Mouse (Mus musculus): ENCODE data around the gene Slc25a34.

Slc25a34 gene

DNA sequence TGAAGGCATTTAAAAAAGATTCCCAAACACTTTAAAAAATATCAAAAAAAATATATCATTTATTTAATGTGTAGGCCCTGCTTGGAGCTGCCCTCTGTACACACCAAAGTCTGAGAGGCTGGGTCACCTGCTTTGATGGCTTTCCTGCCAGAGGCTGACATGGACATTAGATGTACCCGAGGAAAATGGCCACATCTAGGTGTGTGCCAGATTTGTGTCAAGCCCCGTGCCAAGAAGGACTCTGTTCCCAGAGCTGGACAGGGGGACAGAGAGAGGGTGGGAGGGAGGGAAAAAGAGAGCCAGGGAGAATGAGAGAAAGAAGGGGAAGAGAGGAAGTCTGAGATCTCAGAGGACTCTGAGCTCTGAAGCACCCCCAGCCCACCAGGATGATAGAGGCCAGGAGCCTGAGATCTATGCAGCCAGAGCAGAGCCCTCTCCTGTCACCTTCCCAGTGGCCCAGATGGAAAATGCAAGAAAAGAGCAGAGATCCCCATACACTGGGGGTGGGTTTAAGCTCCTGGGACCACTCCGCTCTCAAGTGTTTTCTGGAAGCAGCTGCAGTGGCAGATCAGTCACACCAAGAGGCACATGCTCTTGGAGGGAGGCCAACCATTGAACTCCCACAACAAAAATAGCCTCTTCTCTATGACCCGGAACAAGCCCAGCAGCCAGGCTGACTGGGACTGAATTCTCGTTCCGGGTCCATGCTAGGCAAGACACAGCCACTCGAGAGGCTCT, 19.7 kb upstream of the Slc25a34 start:
- no peak for DNase-seq

DNA sequence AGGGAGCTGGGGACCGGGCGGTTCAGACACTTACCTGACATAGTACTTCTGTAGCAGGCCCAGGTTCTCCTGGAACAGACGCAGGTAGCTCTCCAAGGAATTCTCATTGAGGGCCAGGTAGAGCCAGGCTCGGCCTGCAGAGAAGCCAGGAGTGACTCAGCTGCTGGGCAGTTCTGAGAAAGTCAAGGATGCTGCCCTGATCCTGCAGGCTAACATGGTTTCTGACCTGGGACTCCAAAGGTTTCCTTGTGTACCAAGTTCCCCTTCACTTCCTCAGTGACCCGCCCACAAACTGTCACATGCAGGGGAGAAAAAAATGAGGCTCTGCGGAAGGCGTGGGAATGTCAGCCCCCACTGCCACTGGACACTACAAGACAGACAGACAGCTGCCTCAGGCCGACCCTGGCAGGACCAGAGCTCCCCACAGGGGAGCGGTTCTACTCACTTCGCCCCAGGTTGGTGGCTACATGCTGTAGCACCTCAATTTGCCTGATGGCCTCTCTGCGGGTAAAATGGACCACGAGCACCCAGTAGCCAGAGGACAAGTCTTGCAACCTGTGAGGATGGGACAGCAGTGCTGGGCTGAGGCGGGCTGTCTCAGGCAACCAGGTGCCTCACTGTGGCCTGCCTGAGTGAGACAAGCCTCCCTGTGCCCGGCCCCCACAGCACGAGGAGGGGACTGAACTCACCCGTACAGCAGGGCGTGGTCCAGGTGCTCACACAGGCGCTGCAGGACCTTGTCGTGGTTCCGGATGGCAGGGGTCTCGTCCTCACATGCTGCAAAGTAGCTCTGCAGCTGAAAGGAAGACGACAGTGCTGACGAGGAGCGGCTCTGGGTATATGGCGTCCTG, 18.6 kb upstream of the Slc25a34 start:
- DNase-seq, result no peak

DNA sequence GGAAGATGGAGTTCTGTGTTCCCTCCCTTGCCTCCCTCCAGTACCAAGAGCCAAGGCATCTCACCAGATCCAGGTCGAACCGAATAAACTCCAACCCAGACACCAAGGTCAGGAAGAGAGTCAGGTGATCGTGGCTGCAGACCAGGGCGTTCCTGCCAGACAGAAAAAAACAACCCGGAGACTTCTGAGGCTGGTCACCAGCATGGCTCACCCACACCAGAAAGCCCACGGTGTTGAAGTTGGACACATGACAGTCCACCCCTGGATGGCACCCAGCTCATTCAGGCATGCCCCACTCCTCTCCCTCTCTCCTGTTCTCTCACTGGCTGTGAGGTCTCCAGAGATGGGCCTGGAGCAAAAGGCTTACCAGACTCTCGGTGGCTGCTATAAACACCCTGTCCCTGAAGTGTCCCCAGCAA, 17.7 kb upstream of the Slc25a34 start:
- DNase-seq, result no peak

DNA sequence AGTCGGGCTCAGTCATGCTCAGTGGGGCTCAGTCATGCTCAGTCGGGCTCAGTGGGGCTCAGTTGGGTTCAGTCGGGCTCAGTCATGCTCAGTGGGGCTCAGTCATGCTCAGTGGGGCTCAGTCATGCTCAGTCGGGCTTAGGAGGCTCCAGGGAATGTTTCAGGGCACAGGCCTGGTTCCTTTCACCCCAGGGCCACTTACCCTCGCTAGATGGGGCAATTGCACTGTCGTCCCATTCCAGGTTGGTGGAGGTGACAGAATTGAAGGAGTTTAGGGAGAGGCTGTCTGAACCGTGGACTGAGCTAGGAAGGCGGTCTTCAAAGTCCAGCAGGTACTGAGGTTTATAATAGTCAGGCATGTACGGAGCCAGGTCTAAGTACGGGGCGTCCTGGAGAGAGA, 15.9 kb upstream of the Slc25a34 start:
- DNase-seq, result no peak

DNA sequence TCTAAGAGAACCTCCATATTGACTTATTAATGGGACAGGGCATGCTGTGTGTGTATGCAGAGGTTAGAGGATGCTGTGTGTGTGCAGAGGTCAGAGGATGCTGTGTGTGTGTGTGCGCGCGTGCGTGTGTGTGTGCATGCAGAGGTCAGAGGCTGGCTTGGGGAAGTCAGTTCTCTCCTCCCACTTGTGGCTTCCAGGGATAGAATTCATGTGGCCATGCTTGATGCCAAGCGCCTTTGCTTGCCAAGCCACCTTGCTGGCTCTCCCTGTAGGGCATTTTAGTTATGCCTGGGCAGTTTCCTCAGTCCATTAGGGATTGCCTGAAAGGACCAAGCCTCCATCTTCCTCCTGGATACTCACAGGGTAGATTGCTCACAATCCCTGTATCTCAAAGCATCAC, 13.1 kb upstream of the Slc25a34 start:
- no peak for DNase-seq

DNA sequence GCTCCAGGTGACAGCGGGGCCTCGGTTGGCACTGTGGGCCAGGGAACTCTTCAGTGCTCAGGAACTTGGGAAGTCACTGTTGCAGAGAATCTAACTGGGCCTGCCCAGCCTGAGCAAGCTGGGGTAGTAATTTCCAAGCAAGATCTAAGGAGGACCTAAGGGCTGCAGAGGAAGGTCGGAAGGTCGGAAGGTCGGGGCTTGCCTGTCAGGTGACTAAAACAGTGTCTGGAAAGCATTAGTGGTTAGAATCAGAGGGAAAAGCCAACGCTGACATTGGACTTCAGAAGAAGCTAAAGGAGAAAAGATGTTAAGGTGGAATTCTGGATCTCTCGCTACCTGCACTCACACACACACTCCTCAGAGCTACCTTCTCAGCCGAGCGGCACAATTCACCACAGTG, 12.4 kb upstream of the Slc25a34 start:
- DNase-seq, result no peak

DNA sequence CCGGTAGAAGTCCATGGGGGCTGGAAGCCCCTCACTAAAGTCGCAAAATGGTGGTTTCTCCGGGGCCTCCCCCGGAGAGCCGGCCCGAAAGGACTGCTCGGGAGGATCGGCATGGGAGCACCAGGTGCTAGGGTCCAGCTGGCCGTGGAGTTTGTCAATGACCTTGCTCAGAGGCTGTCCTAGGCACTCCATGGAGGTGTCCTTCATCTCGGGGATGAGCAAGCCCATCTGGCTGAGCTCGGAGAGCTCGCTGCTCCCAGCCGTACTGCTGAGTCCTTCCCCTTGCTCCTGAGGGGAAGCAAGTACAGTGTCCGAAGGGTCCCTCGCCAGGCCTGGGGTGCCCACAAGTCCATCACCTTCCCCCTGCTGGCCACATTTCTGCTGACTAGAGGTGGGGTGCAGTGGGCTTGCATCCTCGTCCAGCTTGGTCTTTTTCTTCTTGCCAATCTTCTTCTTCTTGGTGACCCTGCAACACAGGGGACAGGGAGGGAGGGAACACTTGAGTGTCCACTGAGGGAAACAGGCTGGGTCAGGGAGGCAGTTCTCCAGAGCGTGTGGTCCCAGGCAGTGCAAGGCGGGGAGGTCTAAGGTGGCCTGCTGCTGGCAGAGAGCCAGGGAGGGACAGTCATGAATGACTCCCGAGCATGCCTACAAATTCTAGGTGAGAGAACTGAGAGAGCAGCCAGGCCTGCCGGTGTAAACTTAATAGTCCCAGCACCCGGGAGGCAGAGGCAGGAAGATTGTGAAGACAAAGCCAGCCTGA, 8.7 kb upstream of the Slc25a34 start:
- DNase-seq, result no peak

DNA sequence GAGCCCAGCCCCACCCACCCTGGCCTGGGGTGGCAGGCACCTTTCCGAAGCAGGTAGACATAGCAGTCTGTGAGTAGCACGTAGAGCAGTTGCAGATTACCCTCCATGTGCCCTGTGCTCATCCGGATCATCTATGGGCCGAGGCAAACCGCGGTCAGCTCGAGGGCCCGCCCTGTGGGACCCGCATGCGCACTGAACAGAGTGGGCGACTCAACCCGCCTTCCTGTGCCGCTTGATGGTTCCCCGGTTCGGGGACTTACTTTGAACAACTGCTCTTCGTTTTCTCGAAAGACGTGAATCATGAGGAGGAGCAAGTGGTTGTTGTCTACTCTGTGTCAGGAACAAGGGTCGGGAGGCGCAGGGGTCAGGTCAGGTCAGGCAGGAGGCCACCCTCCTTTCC, 7.6 kb upstream of the Slc25a34 start:
- DNase-seq, result no peak

DNA sequence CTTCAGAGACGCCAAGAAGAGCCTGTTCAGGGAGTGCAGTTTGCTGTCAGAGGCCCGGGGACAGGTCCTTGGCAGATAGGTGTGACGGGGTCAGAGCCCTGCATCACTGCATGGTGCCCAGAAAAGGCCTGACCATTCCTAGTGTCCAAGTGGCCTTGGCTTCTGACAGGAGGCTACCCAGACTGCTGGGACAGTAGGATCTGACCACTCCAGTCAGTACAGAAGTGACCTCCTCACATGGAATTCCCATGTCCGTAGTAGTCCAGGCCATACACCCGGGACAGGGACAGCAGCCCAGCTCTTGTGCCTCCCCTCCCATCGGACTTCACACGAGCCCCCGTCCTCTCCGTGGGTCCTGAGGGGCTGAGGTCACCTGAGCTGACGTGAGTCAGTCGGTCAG, 6.4 kb upstream of the Slc25a34 start:
- no peak for DNase-seq

DNA sequence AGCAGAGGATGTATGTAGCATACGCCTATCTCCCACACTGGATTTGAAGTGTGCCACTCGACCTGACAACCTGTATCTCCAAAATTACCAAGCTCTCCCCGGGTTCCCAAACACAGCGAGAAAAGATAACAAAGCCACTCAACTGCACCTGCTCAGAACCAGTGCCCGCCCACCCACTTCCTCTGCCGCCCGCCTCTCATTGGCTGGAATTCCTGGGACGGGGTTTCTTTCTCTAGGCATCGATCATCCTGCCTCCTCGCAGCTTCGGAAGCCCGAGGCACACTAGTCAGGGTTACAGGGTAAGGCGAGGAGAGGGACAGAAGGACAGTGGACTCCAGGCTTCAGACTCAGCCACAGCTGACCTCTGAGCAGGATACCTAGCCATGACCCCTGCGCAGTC, 5.0 kb upstream of the Slc25a34 start:
- DNase-seq, result no peak

DNA sequence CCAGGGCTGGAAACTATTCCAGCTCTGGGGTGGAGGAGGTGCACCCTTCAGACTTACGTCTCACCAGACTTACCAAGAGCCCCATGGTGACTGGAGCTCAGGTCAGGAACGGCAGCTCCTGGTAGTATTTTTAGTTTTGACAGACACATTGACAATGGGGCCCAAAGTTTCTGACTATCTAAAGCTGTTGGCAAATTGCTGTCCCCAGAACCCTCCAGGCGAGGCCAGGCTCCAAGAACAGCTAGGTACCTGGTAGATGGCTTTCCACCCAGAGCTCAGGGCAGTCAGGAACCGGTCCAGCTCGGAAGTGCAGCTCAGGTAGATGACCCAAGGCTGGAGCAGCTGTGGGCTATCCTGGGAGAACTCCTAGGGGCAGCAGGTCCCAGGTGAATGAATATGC, 3.9 kb upstream of the Slc25a34 start:
- DNase-seq, result no peak

DNA sequence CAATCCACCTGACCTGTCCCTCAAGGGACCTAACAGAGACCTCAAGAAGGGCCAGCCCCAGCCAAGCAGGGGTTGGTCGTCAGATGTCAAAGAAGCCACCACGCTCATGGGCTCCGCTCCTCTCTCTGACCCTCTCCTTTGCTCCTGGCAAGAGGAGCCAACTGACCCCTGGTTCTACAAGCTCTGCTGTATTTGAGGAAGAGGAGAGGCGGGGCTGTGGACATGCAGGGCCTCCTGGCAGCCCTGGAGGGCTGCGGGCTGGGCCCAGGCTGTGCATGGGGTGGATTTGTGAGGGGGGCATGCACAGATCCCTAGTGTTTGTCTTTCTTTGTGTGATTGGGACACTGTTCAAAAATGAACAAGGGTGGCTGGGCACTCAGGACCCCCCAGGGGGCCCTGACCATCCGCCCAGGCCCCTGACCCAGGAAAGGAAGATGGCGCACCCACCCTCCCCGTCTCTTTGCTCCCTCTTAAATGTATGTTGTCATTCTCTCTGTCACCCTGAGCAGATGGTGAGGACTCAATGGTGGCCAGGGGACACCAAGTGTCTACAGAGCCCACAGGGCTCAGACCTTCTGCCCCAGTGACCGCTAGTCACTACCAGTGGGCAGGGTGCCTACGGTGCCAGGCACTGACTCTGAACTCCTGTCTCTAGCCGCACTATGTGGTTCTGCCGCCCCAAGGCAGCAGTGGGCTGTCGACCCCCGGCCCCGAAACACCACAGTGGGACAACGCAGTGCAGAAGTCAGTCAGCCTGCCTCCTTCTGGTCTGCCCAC, 2.3 kb upstream of the Slc25a34 start:
- DNase-seq, result no peak

DNA sequence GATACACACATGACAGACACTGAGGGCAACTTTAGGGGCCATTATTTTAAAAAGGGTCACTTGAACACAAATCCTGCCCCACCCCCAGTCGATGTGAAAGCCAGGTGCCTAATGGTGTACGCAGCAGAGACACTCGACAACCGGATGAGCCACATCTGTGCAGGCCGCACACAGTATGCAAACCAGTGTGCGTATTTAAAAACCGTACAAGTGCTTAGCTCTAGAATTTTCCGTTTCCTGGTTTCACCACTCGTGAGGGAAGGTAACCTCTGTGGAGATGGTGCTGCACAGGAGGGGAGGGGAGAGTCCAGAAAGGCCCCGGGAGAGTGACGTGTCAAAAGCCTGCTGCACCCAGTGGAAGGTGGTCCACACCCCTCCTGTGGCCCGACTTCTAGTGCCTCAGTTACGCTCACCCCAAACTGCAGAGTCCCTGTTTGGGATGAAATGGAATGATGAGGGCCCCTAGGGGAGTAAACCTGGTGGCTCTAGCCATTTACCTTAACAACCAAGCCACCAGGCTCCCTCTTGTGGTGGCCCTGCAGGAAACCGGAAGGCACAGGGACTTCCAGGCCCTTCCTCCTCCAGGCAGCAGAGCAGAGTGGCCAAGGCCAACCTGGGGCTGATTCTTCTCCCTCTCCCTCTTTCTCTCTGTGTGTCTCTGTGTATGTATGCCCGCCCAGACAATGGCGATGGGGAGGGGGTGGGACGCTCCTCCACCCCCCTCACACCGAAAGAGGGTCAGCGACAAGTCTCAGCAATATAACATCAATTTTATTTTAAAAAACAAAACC, 1.6 kb upstream of the Slc25a34 start:
- peak; percentile 50 to 60 for DNase-seq

DNA sequence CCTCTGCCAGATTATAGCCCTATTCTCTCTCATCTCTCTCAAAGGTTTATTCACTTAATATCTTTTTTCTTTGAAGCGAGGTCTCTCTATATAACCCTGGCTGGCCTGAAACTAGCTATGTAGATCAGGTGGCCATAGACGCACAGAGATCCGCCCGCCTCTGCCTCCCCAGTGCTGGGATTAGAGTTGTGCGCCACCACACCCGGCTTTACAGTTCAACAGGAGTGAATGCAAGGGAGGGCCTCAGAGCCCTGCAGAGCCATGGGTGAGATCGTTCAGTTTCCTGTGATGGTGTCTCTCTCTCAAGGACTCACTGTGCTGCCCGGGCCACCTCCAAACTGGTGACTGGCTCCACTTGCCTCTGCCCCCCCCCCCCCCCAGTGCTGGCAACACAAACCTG, 513 bp upstream of the Slc25a34 start:
- no peak for DNase-seq

DNA sequence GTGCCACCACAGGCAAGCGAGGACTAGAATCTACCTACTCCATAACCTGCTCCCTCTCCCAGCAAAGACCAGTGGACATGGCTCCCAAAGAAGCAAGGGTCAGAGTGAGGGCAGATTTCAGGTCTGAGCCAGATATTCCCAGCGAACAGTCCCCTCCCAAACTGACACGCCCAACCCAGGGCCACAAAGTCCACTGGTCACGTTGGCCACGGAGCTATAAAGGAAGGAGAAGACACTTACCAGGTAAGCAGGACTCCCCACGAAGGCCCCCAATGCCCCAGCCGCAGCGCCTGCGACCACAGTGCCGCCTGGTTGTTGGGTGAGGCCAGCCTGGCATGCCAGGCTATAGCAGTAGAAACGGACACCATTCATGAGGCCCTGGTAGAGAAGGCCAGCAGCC, 584 bp downstream of the Slc25a34 start:
- DNase-seq, result no peak

DNA sequence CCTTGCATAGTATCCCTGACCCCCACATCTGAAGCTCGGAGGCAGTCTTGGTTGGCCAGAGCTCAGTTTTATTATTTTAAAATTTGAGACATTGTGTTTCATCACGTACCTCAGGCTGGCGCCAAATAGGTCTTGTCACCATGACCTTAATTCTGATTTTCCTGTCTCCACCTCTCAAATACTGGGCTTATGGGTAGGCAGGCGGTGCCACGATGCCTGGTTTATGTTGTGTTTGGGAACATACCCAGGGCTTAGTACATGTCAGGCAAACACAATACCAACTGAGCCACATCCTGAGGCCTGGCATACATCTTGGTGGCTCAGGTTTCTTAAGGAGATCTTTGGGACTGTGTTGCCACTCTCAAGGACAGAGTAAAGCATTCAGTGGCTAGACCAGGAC, 1.0 kb downstream of the Slc25a34 start:
- no peak for DNase-seq

DNA sequence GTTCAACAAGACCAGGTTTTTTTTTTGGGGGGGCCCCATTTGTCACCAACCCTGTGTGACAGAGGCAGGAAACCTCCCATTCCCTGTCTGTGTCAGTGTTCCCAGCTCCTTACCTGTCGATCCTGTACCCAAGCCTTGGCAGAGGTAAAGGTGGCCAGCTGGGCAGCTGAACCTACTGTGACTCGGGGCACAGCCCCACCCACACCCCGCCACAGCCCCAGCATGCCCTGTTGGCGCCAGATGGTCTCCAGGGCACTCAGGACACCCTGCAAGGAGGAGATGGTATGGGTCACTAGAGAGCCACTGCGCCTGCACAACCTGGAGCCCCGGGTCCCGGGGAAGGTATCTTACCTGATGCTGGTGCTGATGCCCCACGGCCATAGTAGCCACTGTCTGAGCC, 1.5 kb downstream of the Slc25a34 start:
- no peak for DNase-seq

DNA sequence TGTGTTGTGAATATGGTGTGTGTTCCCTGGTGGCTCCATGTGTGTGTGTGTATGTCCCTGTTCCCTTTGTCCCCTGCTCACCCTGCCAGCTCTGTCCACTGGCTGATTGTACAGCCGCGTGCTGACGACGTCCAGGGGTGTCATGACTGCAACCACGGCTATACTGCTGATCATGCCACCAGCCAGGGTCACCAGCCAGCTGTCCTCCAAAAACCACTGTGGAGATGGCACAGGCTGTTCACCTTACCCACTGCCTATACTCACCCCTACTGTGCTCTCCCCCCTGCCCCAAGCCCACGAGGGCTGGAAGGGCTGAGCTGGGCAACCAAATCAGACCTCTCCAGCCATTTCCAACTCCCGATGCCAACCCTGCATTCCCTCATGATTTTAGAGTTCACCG, 2.3 kb downstream of the Slc25a34 start:
- DNase-seq, result no peak

DNA sequence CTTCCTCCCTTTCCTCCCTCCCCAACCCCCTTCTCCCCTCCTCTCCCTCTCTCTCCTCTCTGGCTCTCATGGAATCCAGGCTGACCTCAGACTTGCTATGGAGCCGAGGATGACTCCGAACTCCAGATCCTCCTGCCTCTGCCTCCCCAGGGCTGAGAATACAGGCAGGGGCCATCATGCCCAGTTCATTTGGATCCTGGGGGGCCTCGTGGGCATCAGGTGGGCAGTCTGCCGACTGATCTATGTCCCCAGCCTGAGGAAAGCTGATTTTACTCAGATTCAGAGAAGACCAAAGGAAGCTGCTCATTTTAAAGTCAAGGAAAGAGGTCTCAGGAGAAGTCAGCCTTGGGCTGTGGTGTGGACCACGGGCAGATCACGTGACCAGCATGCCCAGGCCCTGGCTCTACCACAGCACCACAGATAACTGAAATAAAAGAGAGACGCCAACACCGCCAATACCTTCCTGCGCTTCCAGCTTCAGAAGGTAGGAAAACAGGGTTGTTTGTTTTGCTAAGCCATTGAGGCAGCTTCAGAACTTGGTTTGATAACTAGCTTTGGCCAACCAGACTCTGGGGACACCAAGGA, 4.2 kb downstream of the Slc25a34 start:
- DNase-seq, result no peak

DNA sequence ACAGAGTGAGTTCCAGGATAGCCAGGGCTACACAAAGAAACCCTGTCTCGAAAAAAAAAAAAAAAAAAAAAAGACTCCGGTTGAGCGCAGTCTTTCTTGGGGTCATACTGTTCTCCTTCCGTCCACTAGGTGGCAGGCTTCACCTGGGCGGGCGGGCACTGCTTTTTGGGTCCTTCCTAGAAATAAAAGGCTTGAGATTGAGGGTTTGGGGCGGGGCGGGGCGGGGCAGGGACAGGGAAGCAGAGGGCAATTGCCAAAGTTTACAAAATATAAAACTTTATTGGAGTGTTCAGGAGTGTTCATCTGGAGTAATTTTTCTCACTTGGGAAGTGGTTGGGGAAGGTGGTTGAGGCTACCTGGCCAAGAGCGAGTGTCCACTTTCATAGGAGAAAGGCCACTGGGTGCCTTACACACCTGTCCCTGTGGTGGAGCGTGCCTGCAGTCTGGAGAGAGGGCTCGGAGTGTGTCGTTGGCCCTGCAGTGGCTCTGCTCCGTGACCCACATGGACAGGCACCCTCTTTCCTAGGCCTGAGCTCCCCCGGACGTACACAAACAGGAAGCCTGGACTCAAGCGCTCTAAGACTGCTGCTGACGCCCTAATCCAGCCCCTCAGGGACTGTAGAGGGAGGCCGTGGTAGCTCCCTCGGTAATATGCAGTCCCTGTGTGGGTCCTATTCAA, 4.9 kb downstream of the Slc25a34 start, which contains the start of gene Tmem82:
Gene Tmem82 (minus strand): TSS at position 69 of the 679 bp plus-strand sequence.
- peak; percentile 77 to 78 for DNase-seq

All from B cell, adult 2 months (primary cell).